8 mouse cellular contexts compared by ENCODE assay signal in the genomic region with DNA sequence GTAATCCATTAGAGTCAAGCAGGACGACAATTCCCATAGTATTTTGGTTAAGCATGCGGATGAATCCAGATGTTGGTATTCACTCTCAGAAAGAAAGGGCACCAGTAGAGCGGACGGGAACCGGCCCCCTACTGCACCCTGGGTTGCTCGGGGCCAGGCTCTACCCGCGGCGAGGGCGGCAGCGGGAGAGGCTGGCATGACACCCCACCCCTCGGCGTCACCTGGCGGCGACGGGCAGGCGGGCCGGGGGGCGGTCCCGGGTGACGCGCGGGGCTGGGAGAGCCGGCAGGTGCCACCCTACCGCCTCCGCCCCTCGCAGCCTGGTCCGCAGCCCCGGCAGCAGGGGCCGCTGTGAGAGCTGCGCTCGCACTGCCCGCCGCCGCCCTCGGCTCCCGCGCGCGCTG. TPM values are rescaled to one million over a fixed set of nuclear protein-coding genes. Genes with fewer than 3 reads are reported as not detected.
A peak's percentile ranks its signal among the peaks of the same experiment; 100 is the strongest.
DNase-seq lines count a peak whose midpoint lies in the region; ATAC-seq lines count a peak whose summit lies in the region.

A gene (plus strand): TSS at position 324 of the 404 bp plus-strand sequence.

- peak within 1 kb of the TSS; percentile 48; the same call in 1 of the 2 replicates for H3K27ac ChIP-seq in intestine, embryonic 15.5 days

- ATAC-seq in common myeloid progenitor, adult 5-6 weeks (replicated peaks; ENCODE audit: low read depth, poor library complexity, severe bottlenecking) = peak; percentile 90
- ATAC-seq in intestine, embryonic 15.5 days = peak; percentile 96
- peak; percentile 93 for ATAC-seq in megakaryocyte-erythroid progenitor cell, adult 5-6 weeks (replicated peaks; ENCODE audit: low FRiP score, low TSS enrichment, poor library complexity, severe bottlenecking)

- no peaks in the 10 kb centered on the region for H3K36me3 ChIP-seq in intestine, embryonic 15.5 days

- DNase-seq in adrenal gland, adult 18-20 months (ENCODE audit: low spot score in 2 of 2) = peak; percentile 57 to 69
- peak; percentile 67 for DNase-seq in gastrocnemius, postnatal 14 days
- peak; percentile 79 to 82 for DNase-seq in left cerebral cortex, postnatal 25 days (ENCODE audit: low spot score in 2 of 2)
- DNase-seq in right cerebral cortex, postnatal 4 days = peak; percentile 59
- peak; percentile 75 for DNase-seq in yolk sac, embryonic 10.5 days (ENCODE audit: low spot score)

- H3K9ac ChIP-seq in intestine, embryonic 15.5 days = peak within 1 kb of the TSS; percentile 70

- intact Hi-C loops in gastrocnemius, postnatal 14 days (cut with DNase I; ENCODE audit: low total_unique reads) = loop anchor here (10.0 kb wide), 1 partner anchor 101 kb away; a partner anchor contains a TSS
- intact Hi-C loops in left cerebral cortex, postnatal 25 days (cut with DNase I) = loop anchor here (1.0 kb wide), 1 partner anchor 102 kb away; a partner anchor contains a TSS

- H3K27me3 ChIP-seq in intestine, embryonic 15.5 days (replicated peaks) = no peaks in the 10 kb centered on the region

- H3K4me2 ChIP-seq in intestine, embryonic 15.5 days (replicated peaks) = peak within 1 kb of the TSS; percentile 96

- WGBS in intestine, embryonic 15.5 days = 0% methylated on average over 40 of the region's 40 CpGs

- H3K9me3 ChIP-seq in intestine, embryonic 15.5 days = no peaks in the 10 kb centered on the region

- peaks cover 10% of the 10 kb centered on the region for H3K4me1 ChIP-seq in intestine, embryonic 15.5 days (replicated peaks)

- peak within 1 kb of the TSS; percentile 76 for H3K4me3 ChIP-seq in intestine, embryonic 15.5 days (replicated peaks)

RNA-seq across cellular contexts. Expression of the gene that starts here (rescaled TPM):
- total RNA-seq in adrenal gland, adult 18-20 months (2021) = 1 to 10 TPM; 2.5 to 2.6 TPM
- 0.05 and 3.7 TPM in 2 replicates for total RNA-seq in common myeloid progenitor, adult 5-6 weeks (2017)
- total RNA-seq in gastrocnemius, postnatal 14 days (2021) = 1 to 10 TPM in 1 of 2 experiments, under 1 TPM in 1; 0.44 to 1.1 TPM
- polyA plus RNA-seq in intestine, embryonic 15.5 days (2015; fragmentation: Nextera tagmentation; extraction: Ambion mirVana) = 19.9 and 20.3 TPM in 2 replicates
- 1 to 10 TPM; 9.5 to 9.6 TPM for total RNA-seq in left cerebral cortex, postnatal 25 days (2021)
- 0.46 and 0.54 TPM in 2 replicates for total RNA-seq in megakaryocyte-erythroid progenitor cell, adult 5-6 weeks (2014; fragmentation: Nextera tagmentation)
- 0.08 and 1.6 TPM in 2 replicates for total RNA-seq in megakaryocyte-erythroid progenitor cell, adult 5-6 weeks (2017)

Comparison
In these comparisons a context has a peak if more than half of its experiments do, and no peak if none do; other contexts are left out.
1. Peak in every context shown above with its lines: DNase-seq, ATAC-seq, H3K4me3 ChIP-seq and H3K27ac ChIP-seq.